Mouse (Mus musculus): ENCODE results near the gene Rap2a. TPM values are rescaled to one million over a fixed set of nuclear protein-coding genes. Genes with fewer than 3 reads are reported as not detected.

Gene Rap2a
- 19.2 and 20.1 TPM in 2 replicates for polyA plus RNA-seq (2014; fragmentation: Nextera tagmentation; extraction: Ambion mirVana)

DNA sequence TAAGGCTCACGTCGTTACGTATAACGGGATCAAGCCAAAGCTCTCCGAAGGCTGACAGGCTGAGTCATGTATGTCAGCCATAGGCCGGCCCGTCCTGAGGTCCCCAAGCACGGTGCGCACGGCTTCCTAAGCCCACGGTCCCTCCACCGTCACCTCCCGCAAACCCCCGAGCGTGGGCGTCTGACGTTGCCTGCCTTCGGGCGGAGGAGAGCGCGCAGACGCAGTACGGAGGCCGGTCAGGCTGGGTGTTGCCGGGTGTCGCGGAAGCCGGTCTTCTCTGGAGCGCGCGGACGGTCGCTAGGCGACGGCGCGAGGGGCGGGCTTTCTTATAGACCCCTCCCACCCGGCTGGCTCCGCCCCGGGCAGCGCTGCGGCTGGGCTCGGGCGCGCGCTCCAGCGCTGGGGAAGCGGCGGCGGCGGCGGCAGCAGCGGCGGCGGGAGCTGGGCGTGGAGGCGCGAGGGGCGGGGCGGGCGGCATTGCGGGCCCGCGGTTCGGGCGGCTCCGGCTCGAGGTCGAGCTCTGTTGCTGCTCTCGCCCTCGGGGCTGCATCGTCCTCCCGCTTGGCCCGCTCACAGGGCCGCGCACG, at the start of gene Rap2a:
TSS of gene Rap2a (plus strand) at position 463 of the 587 bp plus-strand sequence.
- peak within 1 kb of the TSS; percentile 93 for H3K27ac ChIP-seq (ENCODE audit: low read depth, low read length)
- no peaks in the 10 kb centered on the region for H3K9me3 ChIP-seq (ENCODE audit: control insufficient read depth, low read length)
- H3K9ac ChIP-seq (ENCODE audit: low read depth, low read length), result peak within 1 kb of the TSS; percentile 85
- H3K36me3 ChIP-seq (ENCODE audit: control insufficient read depth, insufficient read depth, low read length), result no peaks in the 10 kb centered on the region
- H3K27me3 ChIP-seq (ENCODE audit: control insufficient read depth, insufficient read depth, low read length), result no peaks in the 10 kb centered on the region
- under 1% methylated on average over 51 of the region's 78 CpGs for WGBS
- H3K4me3 ChIP-seq (ENCODE audit: low read depth, low read length), result peak within 1 kb of the TSS; percentile 79
- no peaks in the 10 kb centered on the region for H3K4me1 ChIP-seq (replicated peaks; ENCODE audit: control insufficient read depth, insufficient read depth, low read length)
- H3K4me2 ChIP-seq (replicated peaks; ENCODE audit: low read depth, low read length), result peak within 1 kb of the TSS; percentile 79
- DNase-seq (ENCODE audit: low spot score), result peak; percentile 97
- ATAC-seq (ENCODE audit: low FRiP score), result peak; percentile 89

DNA sequence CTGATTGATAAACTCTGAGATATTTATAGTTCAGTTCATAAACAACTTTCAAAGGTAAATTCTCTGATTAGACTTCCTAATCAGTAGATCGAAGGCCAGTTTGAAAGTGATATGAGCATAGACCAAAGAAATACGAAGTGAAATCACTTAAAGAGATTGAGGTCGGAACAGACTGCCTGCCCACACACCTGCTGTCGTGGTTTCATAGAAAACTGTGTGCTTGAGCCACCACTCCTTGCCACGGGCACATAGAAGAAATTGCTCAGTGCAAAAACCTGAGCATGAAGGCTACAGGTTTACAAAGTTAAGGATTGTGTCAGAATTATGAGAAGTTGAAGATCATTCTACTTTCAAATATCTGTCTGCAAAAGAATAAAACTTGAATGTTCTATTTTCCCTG, 49.7 kb upstream of the Rap2a start:
- 89% methylated on average over 5 of the region's 5 CpGs for WGBS
- H3K9ac ChIP-seq (ENCODE audit: low read depth, low read length), result no peak overlapping the region
- H3K36me3 ChIP-seq (ENCODE audit: control insufficient read depth, insufficient read depth, low read length), result no peaks in the 10 kb centered on the region
- no peaks in the 10 kb centered on the region for H3K9me3 ChIP-seq (ENCODE audit: control insufficient read depth, low read length)
- no peak overlapping the region for H3K4me3 ChIP-seq (ENCODE audit: low read depth, low read length)
- H3K4me2 ChIP-seq (replicated peaks; ENCODE audit: low read depth, low read length), result no peak overlapping the region
- no peaks in the 10 kb centered on the region for H3K27me3 ChIP-seq (ENCODE audit: control insufficient read depth, insufficient read depth, low read length)
- DNase-seq (ENCODE audit: low spot score) (no peak), ATAC-seq (ENCODE audit: low FRiP score) (no peak)
- no peak overlapping the region for H3K27ac ChIP-seq (ENCODE audit: low read depth, low read length)
- no peaks in the 10 kb centered on the region for H3K4me1 ChIP-seq (replicated peaks; ENCODE audit: control insufficient read depth, insufficient read depth, low read length)

DNA sequence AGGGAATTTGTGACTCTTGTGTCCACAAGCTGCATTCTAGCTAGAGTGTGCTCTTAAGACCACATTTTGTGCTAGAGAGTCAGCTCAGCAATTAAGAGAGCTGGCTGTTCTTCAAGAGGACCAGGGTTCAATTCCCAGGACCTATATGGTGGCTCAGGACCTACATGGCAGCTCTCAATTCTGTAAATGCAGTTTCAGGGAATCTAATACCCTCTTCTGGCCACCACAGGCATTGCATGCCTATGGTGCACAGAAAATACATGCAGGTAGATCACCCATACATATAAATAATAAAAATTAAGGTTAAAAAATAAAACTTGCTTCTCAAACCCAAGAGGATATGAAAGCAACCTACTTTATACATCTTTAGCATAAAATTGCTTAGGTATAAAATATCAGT, 45.5 kb upstream of the Rap2a start:
- no peaks in the 10 kb centered on the region for H3K36me3 ChIP-seq (ENCODE audit: control insufficient read depth, insufficient read depth, low read length)
- no peaks in the 10 kb centered on the region for H3K27me3 ChIP-seq (ENCODE audit: control insufficient read depth, insufficient read depth, low read length)
- no peak overlapping the region for H3K9ac ChIP-seq (ENCODE audit: low read depth, low read length)
- DNase-seq (ENCODE audit: low spot score), result peak; percentile 18
- no peak overlapping the region for H3K4me2 ChIP-seq (replicated peaks; ENCODE audit: low read depth, low read length)
- H3K4me1 ChIP-seq (replicated peaks; ENCODE audit: control insufficient read depth, insufficient read depth, low read length), result no peaks in the 10 kb centered on the region
- H3K9me3 ChIP-seq (ENCODE audit: control insufficient read depth, low read length), result no peaks in the 10 kb centered on the region
- no peak overlapping the region for H3K27ac ChIP-seq (ENCODE audit: low read depth, low read length)
- ATAC-seq (ENCODE audit: low FRiP score), result no peak
- no peak overlapping the region for H3K4me3 ChIP-seq (ENCODE audit: low read depth, low read length)

DNA sequence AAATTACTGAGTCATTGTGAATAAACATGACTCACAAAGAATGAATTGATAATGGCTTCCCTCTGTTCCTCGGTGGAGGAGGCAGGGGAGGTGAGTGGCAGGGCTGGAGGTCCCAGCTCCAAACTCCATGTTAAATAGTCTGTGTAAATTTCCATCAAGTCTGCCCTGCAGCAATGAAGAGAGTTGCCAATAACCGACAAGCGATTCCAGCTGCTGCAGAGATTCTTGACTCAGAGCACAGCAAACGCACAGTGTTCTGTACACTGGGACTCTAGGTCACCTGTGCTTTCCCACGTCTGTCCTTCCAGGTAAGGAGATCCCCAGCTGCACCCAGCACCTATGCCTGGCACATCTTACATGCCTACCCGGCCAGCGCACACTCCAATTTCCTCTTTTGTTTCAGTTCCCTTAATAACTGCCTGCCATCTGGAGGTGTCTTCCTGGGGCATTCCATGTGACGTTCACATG, 44.3 kb upstream of the Rap2a start:
- DNase-seq (ENCODE audit: low spot score) (peak; percentile 7), ATAC-seq (ENCODE audit: low FRiP score) (no peak)
- H3K36me3 ChIP-seq (ENCODE audit: control insufficient read depth, insufficient read depth, low read length), result no peaks in the 10 kb centered on the region
- H3K27me3 ChIP-seq (ENCODE audit: control insufficient read depth, insufficient read depth, low read length), result no peaks in the 10 kb centered on the region
- H3K4me1 ChIP-seq (replicated peaks; ENCODE audit: control insufficient read depth, insufficient read depth, low read length), result no peaks in the 10 kb centered on the region
- H3K9ac ChIP-seq (ENCODE audit: low read depth, low read length), result no peak overlapping the region
- H3K4me3 ChIP-seq (ENCODE audit: low read depth, low read length), result no peak overlapping the region
- no peaks in the 10 kb centered on the region for H3K9me3 ChIP-seq (ENCODE audit: control insufficient read depth, low read length)
- peak overlapping the region; percentile 12; the same call in 1 of the 2 replicates for H3K27ac ChIP-seq (ENCODE audit: low read depth, low read length)
- no peak overlapping the region for H3K4me2 ChIP-seq (replicated peaks; ENCODE audit: low read depth, low read length)
- 71% methylated on average over 8 of the region's 8 CpGs for WGBS

DNA sequence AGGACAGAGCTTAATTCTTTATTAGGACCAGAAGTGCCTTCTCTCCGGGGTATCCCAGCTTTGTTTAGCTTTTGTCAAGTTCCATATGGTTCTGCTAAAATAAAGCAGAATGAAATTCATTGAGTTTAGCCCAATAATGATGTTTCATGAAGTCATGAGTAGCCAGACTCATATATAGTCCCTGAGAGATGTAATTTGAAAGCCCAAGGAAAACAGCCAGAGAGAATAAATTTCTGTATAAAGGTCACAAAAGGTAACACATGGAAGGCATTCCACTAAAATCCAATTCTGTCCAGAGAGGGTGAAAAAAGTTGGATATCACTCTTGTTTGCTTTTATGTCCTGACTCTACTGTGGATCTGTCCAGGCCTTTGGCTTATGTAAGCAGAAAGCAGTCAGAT, 43.4 kb upstream of the Rap2a start:
- 72% methylated on average over 1 of the region's 1 CpGs for WGBS
- H3K36me3 ChIP-seq (ENCODE audit: control insufficient read depth, insufficient read depth, low read length), result no peaks in the 10 kb centered on the region
- no peaks in the 10 kb centered on the region for H3K4me1 ChIP-seq (replicated peaks; ENCODE audit: control insufficient read depth, insufficient read depth, low read length)
- ATAC-seq (ENCODE audit: low FRiP score) (no peak), DNase-seq (ENCODE audit: low spot score) (no peak)
- no peak overlapping the region for H3K4me3 ChIP-seq (ENCODE audit: low read depth, low read length)
- no peak overlapping the region for H3K4me2 ChIP-seq (replicated peaks; ENCODE audit: low read depth, low read length)
- H3K9ac ChIP-seq (ENCODE audit: low read depth, low read length), result no peak overlapping the region
- no peaks in the 10 kb centered on the region for H3K9me3 ChIP-seq (ENCODE audit: control insufficient read depth, low read length)
- H3K27ac ChIP-seq (ENCODE audit: low read depth, low read length), result no peak overlapping the region
- H3K27me3 ChIP-seq (ENCODE audit: control insufficient read depth, insufficient read depth, low read length), result no peaks in the 10 kb centered on the region

DNA sequence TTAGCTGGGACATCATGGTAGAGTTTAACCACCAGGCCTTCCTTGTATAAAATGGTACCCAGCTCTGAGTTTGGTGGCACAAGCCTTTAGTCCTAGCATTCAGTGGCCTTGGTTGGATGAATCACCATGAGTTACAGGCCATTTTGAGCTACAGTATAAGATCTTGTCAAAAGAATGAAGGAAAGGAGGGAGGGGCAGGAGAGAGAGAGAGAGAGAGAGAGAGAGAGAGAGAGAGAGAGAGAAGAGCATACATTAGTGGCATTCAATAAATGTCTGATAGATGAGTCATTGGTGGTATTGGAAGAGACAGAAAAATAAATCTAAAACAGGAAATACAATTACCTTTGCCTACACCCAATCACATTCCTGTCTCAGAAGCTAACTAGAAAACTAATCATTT, 37.5 kb upstream of the Rap2a start:
- Histone ChIP-seq H3K4me3 (ENCODE audit: low read depth, low read length) (no peak overlapping the region), H3K4me1 (replicated peaks; ENCODE audit: control insufficient read depth, insufficient read depth, low read length) (no peaks in the 10 kb centered on the region), H3K4me2 (replicated peaks; ENCODE audit: low read depth, low read length) (no peak overlapping the region), H3K36me3 (ENCODE audit: control insufficient read depth, insufficient read depth, low read length) (no peaks in the 10 kb centered on the region), H3K27me3 (ENCODE audit: control insufficient read depth, insufficient read depth, low read length) (no peaks in the 10 kb centered on the region), H3K9me3 (ENCODE audit: control insufficient read depth, low read length) (no peaks in the 10 kb centered on the region), H3K27ac (ENCODE audit: low read depth, low read length) (no peak overlapping the region), H3K9ac (ENCODE audit: low read depth, low read length) (no peak overlapping the region)
- ATAC-seq (ENCODE audit: low FRiP score) (no peak), DNase-seq (ENCODE audit: low spot score) (no peak)

DNA sequence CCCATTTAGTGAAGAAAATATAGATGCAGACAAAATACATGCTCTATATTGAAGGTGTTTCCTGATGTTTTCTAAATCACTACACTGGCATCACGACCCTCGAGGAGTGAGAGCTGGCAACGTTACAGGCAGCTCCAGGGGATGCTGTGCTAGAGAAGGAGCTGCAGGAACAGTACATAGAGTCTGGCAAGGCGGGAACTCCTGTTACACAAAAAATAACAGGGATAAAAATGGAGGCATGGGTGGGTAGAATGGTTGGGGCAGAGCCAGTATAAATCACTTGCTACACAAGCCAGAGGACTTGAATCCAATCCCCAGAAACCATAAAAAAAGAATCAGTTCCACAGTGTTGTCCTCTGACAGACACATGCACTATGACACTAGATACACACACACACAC, 37.0 kb upstream of the Rap2a start:
- Histone ChIP-seq H3K9me3 (ENCODE audit: control insufficient read depth, low read length) (no peaks in the 10 kb centered on the region), H3K4me2 (replicated peaks; ENCODE audit: low read depth, low read length) (no peak overlapping the region), H3K36me3 (ENCODE audit: control insufficient read depth, insufficient read depth, low read length) (no peaks in the 10 kb centered on the region), H3K9ac (ENCODE audit: low read depth, low read length) (no peak overlapping the region), H3K4me1 (replicated peaks; ENCODE audit: control insufficient read depth, insufficient read depth, low read length) (no peaks in the 10 kb centered on the region), H3K4me3 (ENCODE audit: low read depth, low read length) (no peak overlapping the region), H3K27ac (ENCODE audit: low read depth, low read length) (no peak overlapping the region), H3K27me3 (ENCODE audit: control insufficient read depth, insufficient read depth, low read length) (no peaks in the 10 kb centered on the region)
- DNase-seq (ENCODE audit: low spot score), result no peak
- 88% methylated on average over 4 of the region's 4 CpGs for WGBS
- no peak for ATAC-seq (ENCODE audit: low FRiP score)

DNA sequence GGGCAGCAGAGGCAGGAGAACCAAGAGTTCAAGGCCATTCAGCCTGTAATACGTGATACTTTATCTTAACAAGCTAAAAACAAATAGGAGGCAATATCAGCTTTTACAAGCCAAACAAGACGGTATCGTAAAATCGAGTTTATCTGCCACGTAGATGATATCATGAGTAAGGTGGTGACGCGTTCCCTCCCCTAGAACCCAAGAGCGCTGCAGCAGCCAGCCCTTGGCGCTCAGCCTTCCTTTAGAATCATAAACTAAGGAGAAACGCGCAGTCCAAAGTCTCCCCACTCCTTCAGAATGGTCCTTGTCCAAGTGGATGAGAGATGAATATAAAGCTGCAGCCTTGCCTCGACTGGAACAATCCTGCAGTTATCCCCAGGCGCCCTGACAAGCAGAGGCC, 36.4 kb upstream of the Rap2a start:
- no peak overlapping the region for H3K4me3 ChIP-seq (ENCODE audit: low read depth, low read length)
- no peak overlapping the region for H3K27ac ChIP-seq (ENCODE audit: low read depth, low read length)
- no peaks in the 10 kb centered on the region for H3K27me3 ChIP-seq (ENCODE audit: control insufficient read depth, insufficient read depth, low read length)
- 88% methylated on average over 13 of the region's 13 CpGs for WGBS
- no peaks in the 10 kb centered on the region for H3K36me3 ChIP-seq (ENCODE audit: control insufficient read depth, insufficient read depth, low read length)
- H3K4me1 ChIP-seq (replicated peaks; ENCODE audit: control insufficient read depth, insufficient read depth, low read length), result no peaks in the 10 kb centered on the region
- H3K9me3 ChIP-seq (ENCODE audit: control insufficient read depth, low read length), result no peaks in the 10 kb centered on the region
- DNase-seq (ENCODE audit: low spot score), result no peak
- ATAC-seq (ENCODE audit: low FRiP score), result no peak
- H3K4me2 ChIP-seq (replicated peaks; ENCODE audit: low read depth, low read length), result no peak overlapping the region
- no peak overlapping the region for H3K9ac ChIP-seq (ENCODE audit: low read depth, low read length)

DNA sequence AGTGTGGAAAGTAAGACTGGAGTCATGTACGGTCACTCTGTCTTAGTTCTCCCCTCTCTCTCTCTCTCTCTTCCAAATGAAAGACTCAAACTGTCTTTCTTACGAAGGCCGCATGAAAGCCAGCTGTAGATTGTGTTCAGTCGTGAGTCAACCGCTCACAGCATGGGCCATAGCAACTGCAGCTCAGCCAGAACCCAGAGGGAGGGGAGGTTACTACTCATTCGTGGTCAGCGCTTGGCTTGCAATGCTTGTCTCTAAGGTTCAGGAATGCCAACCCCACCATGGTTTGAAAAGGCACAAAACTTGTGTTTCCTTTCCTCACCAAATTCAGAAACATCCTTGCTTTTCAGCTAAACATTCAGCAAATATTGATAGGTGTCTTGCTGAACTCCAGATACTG, 24.0 kb upstream of the Rap2a start:
- ATAC-seq (ENCODE audit: low FRiP score), result no peak
- WGBS, result 75% methylated on average over 7 of the region's 7 CpGs

More for the DNA sequence above, 24.0 kb upstream of the Rap2a start:
- no peaks in the 10 kb centered on the region for H3K4me1 ChIP-seq (replicated peaks; ENCODE audit: control insufficient read depth, insufficient read depth, low read length)
- 0 out of 2 replicates have a peak, but pooled peaks cover 2% of the 10 kb centered on the region for H3K9me3 ChIP-seq (ENCODE audit: control insufficient read depth, low read length)
- no peak overlapping the region for H3K4me3 ChIP-seq (ENCODE audit: low read depth, low read length)
- no peak overlapping the region for H3K4me2 ChIP-seq (replicated peaks; ENCODE audit: low read depth, low read length)
- no peak overlapping the region for H3K9ac ChIP-seq (ENCODE audit: low read depth, low read length)
- no peaks in the 10 kb centered on the region for H3K36me3 ChIP-seq (ENCODE audit: control insufficient read depth, insufficient read depth, low read length)
- no peaks in the 10 kb centered on the region for H3K27me3 ChIP-seq (ENCODE audit: control insufficient read depth, insufficient read depth, low read length)
- DNase-seq (ENCODE audit: low spot score), result no peak
- H3K27ac ChIP-seq (ENCODE audit: low read depth, low read length), result no peak overlapping the region

Data from hindbrain, embryonic 11.5 days (tissue).